Mouse (Mus musculus): ENCODE measurements around the gene A530032D15Rik.
"Not testable (repeated sequence)": the region's sequence is repeated elsewhere in the genome, so short reads cannot be mapped to it uniquely, and the experiment has no call there.

GRCm38 (mm10) chr1:85099081-85099480, 10.6 kb downstream of the A530032D15Rik start:
- not testable (repeated sequence) for TF ChIP-seq POLR2A, CTCF (IDR thresholded peaks at IDR 0.05; ENCODE audit: insufficient read depth, low read depth, low read length)

All from olfactory bulb, adult 2 months (tissue).